Mouse (Mus musculus) cerebellum, adult 2 months (tissue): ENCODE measurements around the gene Chpt1.

Source experiments
- CTCF ChIP-seq: fragments of 200-500 bp; IDR thresholded peaks from 2 replicates; pipeline ENCODE4 v1.5.1; 2011; ENCODE audit warnings: low read depth, mild to moderate bottlenecking, control low read depth, low read length, moderate library complexity, borderline replicate concordance; ENCODE audit not compliant: insufficient read depth
- POLR2A ChIP-seq: fragments of 200-500 bp; IDR thresholded peaks from 2 replicates; pipeline ENCODE4 v1.6.1; 2011; ENCODE audit warnings: low read length, control low read depth, borderline replicate concordance; ENCODE audit not compliant: insufficient read depth

GRCm38 (mm10) chr10:88552738-88553137 lies 48.9 kb upstream of the Chpt1 start:
- no peak for TF ChIP-seq POLR2A
- no peak for TF ChIP-seq CTCF
